Mouse (Mus musculus) liver, embryonic 13.5 days (tissue): ENCODE data around the gene Pde6h. TPM values are rescaled to one million over a fixed set of nuclear protein-coding genes. Genes with fewer than 3 reads are reported as not detected.

Experiments
- ATAC-seq: fragments of 200-750 bp; cut with Nextera tagmentation; 2 replicates; pipeline ENCODE4 v1.8.0; 2017; ENCODE audit warnings: low read depth, mild to moderate bottlenecking, moderate number of reproducible peaks, moderate library complexity
- DNase-seq: peaks from one replicate; pipeline ENCODE4 v3.0.0; 2022
- H3K27ac ChIP-seq: fragments of 300-500 bp; sonication (generic); 2 replicates; pipeline ENCODE4 v1.5.1; 2015; ENCODE audit warnings: moderate library complexity, mild to moderate bottlenecking, inconsistent platforms
- H3K27me3 ChIP-seq: fragments of 300-500 bp; sonication (generic); 2 replicates; pipeline ENCODE4 v1.6.1; 2015; ENCODE audit warnings: mild to moderate bottlenecking, inconsistent platforms
- H3K36me3 ChIP-seq: fragments of 300-500 bp; sonication (generic); 2 replicates; pipeline ENCODE4 v1.6.1; 2015; ENCODE audit warnings: mild to moderate bottlenecking, inconsistent platforms
- H3K4me1 ChIP-seq: fragments of 300-500 bp; sonication (generic); replicated peaks from 2 replicates; pipeline ENCODE4 v1.6.1; 2015; ENCODE audit warnings: inconsistent platforms
- H3K4me2 ChIP-seq: fragments of 300-500 bp; sonication (generic); 2 replicates; pipeline ENCODE4 v1.6.1; 2015; ENCODE audit warnings: inconsistent platforms, mild to moderate bottlenecking, moderate library complexity
- H3K4me3 ChIP-seq: fragments of 300-500 bp; sonication (generic); replicated peaks from 2 replicates; pipeline ENCODE4 v1.5.1; 2015; ENCODE audit warnings: mild to moderate bottlenecking, inconsistent platforms
- H3K9ac ChIP-seq: fragments of 300-500 bp; sonication (generic); 2 replicates; pipeline ENCODE4 v1.6.1; 2015; ENCODE audit warnings: mild to moderate bottlenecking, inconsistent platforms
- H3K9me3 ChIP-seq: fragments of 300-500 bp; sonication (generic); replicated peaks from 2 replicates; pipeline ENCODE4 v1.6.1; 2016; ENCODE audit warnings: inconsistent platforms
- WGBS: fragments of 180-500 bp; shearing (Covaris S2); methylation state at CpG from one replicate; pipeline ENCODE4 v1.1.7; 2015; ENCODE audit not compliant: insufficient replicate concordance; 5-methylcytosine and 5-hydroxymethylcytosine counted together
- polyA plus RNA-seq: library from polyadenylated mRNA; unstranded; fragments of >200 nt; fragmentation: Nextera tagmentation; extraction: Ambion mirVana; gene quantifications from 2 replicates; pipeline ENCODE4 v1.2.1, GENCODE M21; 2015

Pde6h gene
- polyA plus RNA-seq, 1 experiment from 2014 or later = not detected

DNA sequence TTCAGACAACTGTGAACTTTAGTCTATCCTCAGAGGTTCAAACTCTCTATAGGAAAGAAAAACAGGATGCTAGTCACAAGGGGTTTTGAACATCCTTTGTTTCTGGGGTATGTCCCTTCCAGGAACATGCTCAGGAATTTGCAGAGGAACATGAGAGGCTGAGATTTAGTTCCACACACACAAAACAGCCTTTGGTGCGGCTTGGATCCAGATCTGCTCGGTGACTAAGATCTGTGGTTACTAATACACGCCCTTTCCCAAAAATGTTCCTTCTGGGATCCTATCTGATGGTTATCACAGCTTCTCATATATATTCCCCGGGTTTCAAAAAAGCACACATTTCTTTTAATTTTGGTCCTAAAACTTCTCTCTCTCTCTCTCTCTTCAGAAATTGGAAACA lies 25.8 kb upstream of the Pde6h start:
- ATAC-seq (no peak), DNase-seq (no peak)
- no peak overlapping the region for H3K9ac ChIP-seq
- no peaks in the 10 kb centered on the region for H3K27me3 ChIP-seq
- H3K9me3 ChIP-seq = no peaks in the 10 kb centered on the region
- WGBS = 57% methylated on average over 4 of the region's 4 CpGs
- no peak overlapping the region for H3K27ac ChIP-seq
- no peaks in the 10 kb centered on the region for H3K36me3 ChIP-seq
- H3K4me2 ChIP-seq = no peak overlapping the region
- no peak overlapping the region for H3K4me3 ChIP-seq
- H3K4me1 ChIP-seq = peaks cover 13% of the 10 kb centered on the region

DNA sequence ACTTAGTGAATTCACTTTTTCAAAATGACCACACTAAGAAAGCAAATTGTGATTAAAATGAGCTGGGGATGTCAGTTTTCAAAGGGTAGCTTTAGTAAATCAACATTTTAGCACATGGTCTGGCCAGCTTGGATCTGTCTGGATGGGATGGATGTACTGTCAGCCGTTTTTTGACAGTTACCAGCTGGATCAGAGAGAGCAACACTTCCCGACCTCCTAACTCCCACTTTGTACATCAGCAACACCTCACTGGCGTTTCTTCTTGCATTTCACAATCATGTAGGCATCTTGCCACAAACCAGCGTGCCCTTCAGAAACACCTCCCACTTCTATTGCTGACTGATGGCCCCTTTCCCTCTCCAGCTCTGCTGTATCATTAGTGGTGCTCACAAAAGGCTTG lies 25.4 kb upstream of the Pde6h start:
- H3K4me1 ChIP-seq = peaks cover 13% of the 10 kb centered on the region
- H3K4me3 ChIP-seq = no peak overlapping the region
- H3K9me3 ChIP-seq = no peaks in the 10 kb centered on the region
- no peak for ATAC-seq
- no peak overlapping the region for H3K9ac ChIP-seq
- no peak overlapping the region for H3K27ac ChIP-seq
- no peak for DNase-seq
- H3K27me3 ChIP-seq = no peaks in the 10 kb centered on the region
- 27% methylated on average over 4 of the region's 4 CpGs for WGBS
- no peaks in the 10 kb centered on the region for H3K36me3 ChIP-seq
- no peak overlapping the region for H3K4me2 ChIP-seq

DNA sequence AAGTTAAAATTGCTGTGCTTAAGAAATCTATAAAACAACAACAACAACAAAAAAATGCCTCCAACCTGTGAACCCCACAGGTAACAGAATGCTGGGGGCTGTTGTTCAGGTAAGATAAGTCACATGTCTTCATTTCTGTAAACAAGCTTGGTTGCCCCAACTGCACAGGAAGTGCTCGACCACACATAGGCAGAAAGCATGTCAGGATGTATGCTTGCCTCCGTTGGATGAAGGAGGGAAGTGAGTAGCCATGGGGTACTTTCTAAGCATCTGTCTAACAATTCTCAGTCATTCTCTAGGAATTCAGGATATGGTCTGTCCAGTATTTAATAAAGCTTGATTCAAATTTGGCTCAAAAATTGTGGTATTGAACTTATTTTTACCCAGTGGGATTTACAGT lies 24.7 kb upstream of the Pde6h start:
- H3K27me3 ChIP-seq = 0 out of 2 replicates have a peak, but pooled peaks cover 3% of the 10 kb centered on the region
- ATAC-seq = no peak
- 20% methylated on average over 2 of the region's 2 CpGs for WGBS
- no peaks in the 10 kb centered on the region for H3K9me3 ChIP-seq
- H3K9ac ChIP-seq = no peak overlapping the region
- H3K36me3 ChIP-seq = no peaks in the 10 kb centered on the region
- H3K4me3 ChIP-seq = no peak overlapping the region
- H3K27ac ChIP-seq = no peak overlapping the region
- no peak for DNase-seq
- H3K4me2 ChIP-seq = no peak overlapping the region
- H3K4me1 ChIP-seq = peaks cover 13% of the 10 kb centered on the region

DNA sequence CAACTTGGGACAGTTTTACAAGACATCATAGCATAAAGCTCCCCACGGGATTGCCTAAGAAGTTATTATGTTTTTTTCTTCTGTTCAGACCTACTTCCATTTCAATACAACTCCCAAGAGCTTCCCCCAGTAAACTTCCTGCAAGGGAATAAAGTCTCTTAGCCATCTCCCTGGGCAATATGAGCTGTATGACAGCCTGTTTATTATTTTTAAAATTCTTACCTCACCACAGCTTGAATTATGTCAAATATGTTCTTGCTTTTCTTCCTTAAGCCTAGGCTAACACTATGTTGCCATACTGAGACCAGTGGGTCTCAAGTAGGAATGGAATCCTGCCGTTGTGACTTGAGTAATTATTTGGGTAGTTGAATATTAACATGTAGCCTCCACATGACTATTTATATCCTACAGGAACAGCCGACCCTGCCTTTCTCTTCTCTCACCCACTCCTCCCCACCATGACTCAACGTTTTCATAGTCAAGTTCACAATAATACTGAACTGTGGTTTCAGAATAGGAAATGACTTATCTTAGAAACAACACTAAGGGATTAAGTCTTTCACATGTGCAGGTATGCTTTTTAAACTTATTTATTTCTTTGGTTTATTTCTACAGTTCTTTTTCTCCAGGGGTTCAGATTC lies 23.1 kb upstream of the Pde6h start:
- H3K27me3 ChIP-seq = 0 out of 2 replicates have a peak, but pooled peaks cover 3% of the 10 kb centered on the region
- no peak overlapping the region for H3K27ac ChIP-seq
- H3K4me2 ChIP-seq = no peak overlapping the region
- H3K9ac ChIP-seq = no peak overlapping the region
- H3K36me3 ChIP-seq = no peaks in the 10 kb centered on the region
- ATAC-seq = no peak
- H3K4me3 ChIP-seq = no peak overlapping the region
- 21% methylated on average over 4 of the region's 4 CpGs for WGBS
- no peaks in the 10 kb centered on the region for H3K9me3 ChIP-seq
- H3K4me1 ChIP-seq = peaks cover 13% of the 10 kb centered on the region; the same call in 1 of the 2 replicates
- DNase-seq = no peak

DNA sequence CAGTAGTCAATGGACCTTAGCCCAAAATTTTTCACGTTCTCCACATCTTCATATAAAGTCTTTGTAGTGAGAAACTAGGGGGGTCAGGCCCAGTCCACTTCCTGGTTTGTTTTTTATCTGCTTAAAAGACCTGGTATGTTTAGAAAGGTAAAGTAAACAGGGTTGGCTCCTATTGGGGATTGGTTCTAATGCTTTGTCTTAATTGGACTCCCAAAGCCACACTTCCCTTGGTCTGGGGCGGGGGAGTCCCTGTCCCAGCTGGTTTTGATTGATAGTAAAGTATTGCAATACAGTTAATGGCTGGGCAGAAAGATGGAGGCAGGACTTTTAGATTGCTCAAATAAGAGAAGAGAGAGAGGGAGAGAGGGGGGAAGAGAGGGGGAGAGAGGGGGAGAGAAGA lies 22.6 kb upstream of the Pde6h start:
- Histone ChIP-seq H3K27me3 (0 out of 2 replicates have a peak, but pooled peaks cover 3% of the 10 kb centered on the region), H3K9ac (no peak overlapping the region), H3K27ac (no peak overlapping the region), H3K4me3 (no peak overlapping the region), H3K9me3 (no peaks in the 10 kb centered on the region), H3K4me2 (no peak overlapping the region), H3K36me3 (no peaks in the 10 kb centered on the region), H3K4me1 (peaks cover 13% of the 10 kb centered on the region; the same call in 1 of the 2 replicates)
- 16% methylated on average over 2 of the region's 2 CpGs for WGBS
- no peak for DNase-seq
- no peak for ATAC-seq

DNA sequence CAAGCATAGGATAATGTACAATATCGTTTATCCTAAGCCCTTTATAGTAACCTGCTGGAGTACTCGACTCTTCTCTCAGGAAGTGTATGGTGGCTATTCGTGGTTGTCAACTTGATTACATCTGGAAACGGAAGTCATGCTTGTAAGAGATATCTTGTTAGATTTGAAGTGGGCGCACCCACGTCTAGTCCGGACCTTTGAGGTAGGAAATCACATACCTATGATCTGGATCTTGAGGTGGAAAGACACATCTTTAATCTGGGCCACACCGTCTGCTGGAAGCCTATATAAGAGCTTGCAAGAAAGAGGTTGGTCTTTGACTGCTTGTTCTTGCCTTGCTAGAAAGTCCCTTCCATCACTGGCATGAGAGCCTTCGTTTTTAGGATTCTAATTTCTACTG lies 21.1 kb upstream of the Pde6h start:
- H3K36me3 ChIP-seq = no peaks in the 10 kb centered on the region
- ATAC-seq (no peak), DNase-seq (no peak)
- 22% methylated on average over 9 of the region's 9 CpGs for WGBS
- 0 out of 2 replicates have a peak, but pooled peaks cover 3% of the 10 kb centered on the region for H3K27me3 ChIP-seq
- no peak overlapping the region for H3K9ac ChIP-seq
- no peak overlapping the region for H3K4me3 ChIP-seq
- no peak overlapping the region for H3K4me2 ChIP-seq
- H3K27ac ChIP-seq = no peak overlapping the region
- no peaks in the 10 kb centered on the region for H3K9me3 ChIP-seq
- peaks cover 13% of the 10 kb centered on the region; the same call in 1 of the 2 replicates for H3K4me1 ChIP-seq

DNA sequence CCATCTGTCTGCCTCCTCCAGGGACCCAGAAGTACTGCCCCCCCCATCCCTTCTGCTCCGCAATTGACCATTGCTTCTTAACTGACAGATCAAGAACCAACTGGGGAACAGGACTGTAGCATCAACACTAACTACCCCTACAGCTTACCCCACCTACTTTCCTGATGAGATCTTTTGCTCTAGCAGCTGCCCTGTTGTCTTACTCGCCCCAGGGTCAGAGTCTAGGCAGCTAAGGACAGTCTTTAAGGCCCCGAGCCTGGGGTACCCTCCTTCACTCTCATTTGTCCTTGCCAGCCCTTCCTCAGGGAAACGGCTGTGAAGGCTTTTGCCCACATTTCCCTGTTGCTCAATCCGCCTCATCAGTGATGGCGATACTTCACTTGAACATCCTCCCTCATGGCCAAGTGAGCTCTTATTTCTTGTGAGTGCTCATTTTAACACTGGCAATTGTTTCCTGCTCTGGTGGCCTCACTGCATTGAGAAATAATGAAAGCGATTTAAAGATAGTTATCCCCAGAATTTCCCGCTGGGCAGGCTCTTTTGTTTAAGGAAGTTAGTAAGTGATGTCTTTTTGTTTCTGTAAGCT lies 19.7 kb upstream of the Pde6h start:
- H3K9me3 ChIP-seq = no peaks in the 10 kb centered on the region
- ATAC-seq = no peak
- DNase-seq = no peak
- H3K4me2 ChIP-seq = no peak overlapping the region
- H3K4me1 ChIP-seq = peaks cover 13% of the 10 kb centered on the region; the same call in 1 of the 2 replicates
- no peaks in the 10 kb centered on the region for H3K36me3 ChIP-seq
- 0 out of 2 replicates have a peak, but pooled peaks cover 3% of the 10 kb centered on the region for H3K27me3 ChIP-seq
- H3K9ac ChIP-seq = no peak overlapping the region
- WGBS = 46% methylated on average over 8 of the region's 8 CpGs
- H3K4me3 ChIP-seq = no peak overlapping the region
- no peak overlapping the region for H3K27ac ChIP-seq

DNA sequence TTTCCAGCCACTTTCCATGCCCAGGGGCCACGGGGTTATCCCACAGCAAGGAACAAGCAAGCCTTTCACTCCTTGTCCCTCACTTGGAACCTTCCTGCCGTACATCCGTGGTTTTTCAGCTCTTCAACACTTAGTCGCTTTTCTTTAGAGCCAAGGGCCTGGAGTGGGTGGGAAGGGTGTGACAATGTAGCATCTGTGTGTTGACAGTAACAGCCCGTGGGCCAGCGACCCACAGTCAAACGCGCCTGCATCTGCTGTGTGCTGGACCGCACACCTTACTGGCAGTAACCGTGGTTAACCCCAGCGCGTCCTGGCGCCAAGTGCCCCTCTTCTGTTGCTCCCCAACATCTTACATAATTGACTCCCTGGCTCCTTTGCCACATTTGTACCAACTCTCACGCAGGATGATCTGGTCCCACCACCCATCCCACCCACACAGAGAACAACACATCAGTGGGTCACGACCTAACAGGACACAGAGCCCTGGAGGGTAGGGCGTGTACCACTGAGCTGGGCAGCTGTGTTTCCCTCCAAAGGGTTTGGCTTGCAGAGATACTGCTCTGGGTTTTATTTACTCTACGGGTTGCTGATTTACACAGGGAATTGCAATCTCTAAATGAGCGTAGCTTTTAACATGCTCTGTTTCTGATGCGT lies 17.2 kb upstream of the Pde6h start:
- ATAC-seq = no peak
- WGBS = 69% methylated on average over 19 of the region's 19 CpGs
- no peak overlapping the region for H3K27ac ChIP-seq

DNA sequence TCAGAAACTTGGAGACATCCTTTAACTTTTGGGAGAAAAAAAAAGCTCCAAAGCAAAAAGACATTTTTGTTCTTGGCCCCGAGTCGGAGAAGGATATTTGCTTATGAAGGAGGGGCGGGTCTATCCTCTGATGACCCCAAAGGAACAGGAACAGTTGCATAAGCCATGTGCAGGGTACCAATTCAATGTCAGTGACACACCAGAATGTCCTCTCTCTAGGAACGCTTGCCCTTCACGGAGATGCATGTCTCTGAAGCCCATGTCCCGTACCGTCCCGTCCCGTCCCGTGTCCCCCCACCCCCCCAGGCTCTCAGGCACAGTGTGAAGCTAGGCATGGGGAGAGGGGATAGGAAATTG lies 16.7 kb upstream of the Pde6h start:
- ATAC-seq = no peak
- peaks cover 5% of the 10 kb centered on the region; the same call in 1 of the 2 replicates for H3K4me1 ChIP-seq
- no peaks in the 10 kb centered on the region for H3K9me3 ChIP-seq
- no peak overlapping the region for H3K27ac ChIP-seq
- no peak overlapping the region for H3K4me2 ChIP-seq
- H3K27me3 ChIP-seq = 0 out of 2 replicates have a peak, but pooled peaks cover 3% of the 10 kb centered on the region
- 72% methylated on average over 10 of the region's 10 CpGs for WGBS
- no peak overlapping the region for H3K9ac ChIP-seq
- no peak overlapping the region for H3K4me3 ChIP-seq
- no peak for DNase-seq
- H3K36me3 ChIP-seq = no peaks in the 10 kb centered on the region

More for the DNA sequence above, 17.2 kb upstream of the Pde6h start:
- no peaks in the 10 kb centered on the region for H3K36me3 ChIP-seq
- DNase-seq = no peak
- 0 out of 2 replicates have a peak, but pooled peaks cover 3% of the 10 kb centered on the region for H3K27me3 ChIP-seq
- H3K4me2 ChIP-seq = no peak overlapping the region
- H3K9me3 ChIP-seq = no peaks in the 10 kb centered on the region
- H3K4me3 ChIP-seq = no peak overlapping the region
- H3K4me1 ChIP-seq = peaks cover 7% of the 10 kb centered on the region; the same call in 1 of the 2 replicates
- no peak overlapping the region for H3K9ac ChIP-seq

DNA sequence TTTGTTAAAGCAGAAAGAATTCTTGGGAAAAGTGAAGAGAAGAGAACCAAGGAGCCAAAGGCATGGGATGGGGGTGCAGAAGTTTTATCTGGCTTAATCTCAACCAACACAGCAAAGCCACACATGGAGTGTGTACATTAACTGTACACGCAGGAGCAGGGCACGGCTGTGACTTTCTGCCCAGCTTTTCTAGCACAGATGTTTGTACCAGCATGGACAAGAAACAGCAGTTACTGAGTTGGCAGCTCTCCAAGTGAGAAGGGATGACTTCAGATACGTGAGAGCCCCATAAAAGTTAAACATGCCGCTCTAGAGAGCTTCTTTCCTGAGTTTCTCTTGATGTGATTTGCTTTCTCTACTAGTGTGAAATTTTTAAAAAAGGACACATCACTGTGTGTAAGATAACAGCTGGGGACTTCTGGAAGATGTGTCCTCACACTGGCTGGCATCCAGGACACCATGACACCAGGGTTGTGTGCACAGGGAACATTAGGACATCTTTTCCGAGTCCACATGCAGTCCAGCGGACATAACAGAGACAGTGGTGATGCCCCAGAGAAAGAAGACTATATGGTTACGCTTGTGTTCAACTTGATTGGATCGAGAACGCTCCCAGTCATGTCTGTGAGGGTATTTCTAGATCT lies 13.3 kb upstream of the Pde6h start:
- no peak overlapping the region for H3K9ac ChIP-seq
- H3K4me3 ChIP-seq = no peak overlapping the region
- H3K27me3 ChIP-seq = 0 out of 2 replicates have a peak, but pooled peaks cover 3% of the 10 kb centered on the region
- no peak for DNase-seq
- no peaks in the 10 kb centered on the region for H3K36me3 ChIP-seq
- no peaks in the 10 kb centered on the region for H3K9me3 ChIP-seq
- H3K27ac ChIP-seq = no peak overlapping the region
- ATAC-seq = no peak
- H3K4me2 ChIP-seq = no peak overlapping the region
- H3K4me1 ChIP-seq = peaks cover 8% of the 10 kb centered on the region
- whole genome bisulfite sequencing = 73% methylated on average over 9 of the region's 9 CpGs

DNA sequence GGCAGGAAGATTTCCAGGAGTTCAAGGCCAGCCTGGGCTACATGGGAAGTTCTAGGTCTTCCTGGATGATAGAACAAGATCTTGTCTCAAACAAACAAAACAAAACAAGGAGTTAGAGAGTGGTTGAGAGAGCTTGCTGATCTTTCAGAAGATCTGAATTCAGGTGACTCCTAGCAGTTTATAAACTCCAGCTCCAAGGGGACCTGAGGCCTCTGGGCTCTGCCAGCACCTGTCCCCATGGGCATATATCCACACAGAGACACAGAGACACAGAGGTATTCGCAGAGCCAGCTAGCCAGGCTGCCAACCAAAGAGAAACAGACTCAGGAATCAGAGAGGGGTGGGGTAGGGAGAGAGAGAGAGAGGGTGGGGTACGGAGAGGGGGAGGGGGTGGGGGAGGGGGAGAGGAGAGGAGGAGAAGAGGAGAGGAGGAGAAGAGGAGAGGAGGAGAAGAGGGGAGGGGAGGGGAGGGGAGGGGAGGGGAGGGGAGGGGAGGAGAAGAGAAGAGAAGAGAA lies 10.8 kb upstream of the Pde6h start:
- H3K36me3 ChIP-seq = no peaks in the 10 kb centered on the region
- ATAC-seq (no peak), DNase-seq (no peak)
- no peak overlapping the region for H3K4me3 ChIP-seq
- 0 out of 2 replicates have a peak, but pooled peaks cover 3% of the 10 kb centered on the region for H3K27me3 ChIP-seq
- H3K9me3 ChIP-seq = no peaks in the 10 kb centered on the region
- no peak overlapping the region for H3K27ac ChIP-seq
- H3K4me1 ChIP-seq = peaks cover 8% of the 10 kb centered on the region
- H3K4me2 ChIP-seq = no peak overlapping the region
- whole genome bisulfite sequencing = 80% methylated on average over 1 of the region's 2 CpGs
- H3K9ac ChIP-seq = no peak overlapping the region
